Mouse (Mus musculus) CH12.LX (cell line): ENCODE results near the gene Pdlim3. TPM values are rescaled to one million over a fixed set of nuclear protein-coding genes. Genes with fewer than 3 reads are reported as not detected.

ENCODE experiments used
- DNase-seq: peaks from one replicate; pipeline ENCODE4 v3.0.0-alpha.2; 2013; ENCODE audit errors: extremely low read depth
- H3K27ac ChIP-seq: 2 replicates; pipeline ENCODE4 v1.5.1; 2012; ENCODE audit warnings: low read depth, mild to moderate bottlenecking, control low read depth, moderate library complexity; ENCODE audit not compliant: insufficient read depth
- H3K27me3 ChIP-seq: replicated peaks from 2 replicates; pipeline ENCODE3; 2012; ENCODE audit warnings: inconsistent platforms
- H3K36me3 ChIP-seq, 2 experiments: replicated peaks in 1 of 2; 2 replicates each; pipeline versions ENCODE3 to v1.6.1; 2012; ENCODE audit warnings: inconsistent platforms in 1 of 2, low read length in 1 of 2, mild to moderate bottlenecking in 1 of 2, mixed read lengths in 1 of 2, moderate library complexity in 1 of 2; ENCODE audit not compliant: control insufficient read depth in 1 of 2, insufficient read depth in 1 of 2
- H3K4me1 ChIP-seq, 2 experiments: 2 replicates each; pipeline ENCODE4 v1.6.1; 2012; ENCODE audit warnings: inconsistent platforms in 1 of 2, moderate library complexity in 1 of 2; ENCODE audit not compliant: insufficient read depth in 2 of 2, control insufficient read depth in 1 of 2
- H3K4me2 ChIP-seq: 2 replicates; pipeline ENCODE4 v1.6.1; 2012; ENCODE audit warnings: low read depth, mild to moderate bottlenecking, control low read depth; ENCODE audit not compliant: poor library complexity, insufficient read depth, severe bottlenecking
- H3K4me3 ChIP-seq, 3 experiments: fragments of 150-350 bp in 1 of 3; sonication (generic) in 1 of 3; replicated peaks in 1 of 3; 2 replicates each; pipeline versions ENCODE3 to v1.5.1; 2011 to 2012; ENCODE audit warnings: low read depth in 2 of 3, low read length in 2 of 3, mild to moderate bottlenecking in 2 of 3, moderate library complexity in 2 of 3, control low read depth in 1 of 3, improper control_type of control experiment in 1 of 3, inconsistent platforms in 1 of 3, mixed read lengths in 1 of 3; ENCODE audit not compliant: poor library complexity in 1 of 3
- H3K79me2 ChIP-seq: replicated peaks from 2 replicates; pipeline ENCODE4 v1.6.1; 2012; ENCODE audit warnings: mild to moderate bottlenecking, moderate library complexity; ENCODE audit not compliant: control insufficient read depth, poor library complexity, insufficient read depth, severe bottlenecking; ENCODE audit errors: extremely low read depth
- H3K9ac ChIP-seq: 2 replicates; pipeline ENCODE4 v1.6.1; 2012; ENCODE audit warnings: low read depth, mild to moderate bottlenecking, control low read depth, moderate library complexity; ENCODE audit not compliant: insufficient read depth
- H3K9me3 ChIP-seq: replicated peaks from 2 replicates; pipeline ENCODE3; 2012; ENCODE audit warnings: low read length, inconsistent platforms, mixed read lengths
- BHLHE40 ChIP-seq: IDR thresholded peaks from 2 replicates; pipeline ENCODE4 v1.6.1; 2011; ENCODE audit warnings: mild to moderate bottlenecking, low read depth, low read length, improper control_type of control experiment
- CHD2 ChIP-seq: IDR thresholded peaks from 2 replicates; pipeline ENCODE4 v1.6.1; 2011; ENCODE audit warnings: low read length, improper control_type of control experiment
- ETS1 ChIP-seq: conservative IDR thresholded peaks from 2 replicates; pipeline ENCODE4 v1.6.1; 2012; ENCODE audit warnings: low read depth, mild to moderate bottlenecking, inconsistent platforms, low read length, improper control_type of control experiment, moderate library complexity
- HCFC1 ChIP-seq: IDR thresholded peaks from 2 replicates; pipeline ENCODE4 v1.6.1; 2012; ENCODE audit warnings: low read depth, mild to moderate bottlenecking, inconsistent platforms, low read length, improper control_type of control experiment
- IRF4 ChIP-seq: IDR thresholded peaks from 2 replicates; pipeline ENCODE4 v1.6.1; 2014; ENCODE audit warnings: low read depth, mild to moderate bottlenecking, inconsistent platforms, low read length, improper control_type of control experiment
- JUND ChIP-seq: conservative IDR thresholded peaks from 2 replicates; pipeline ENCODE4 v1.6.1; 2011; ENCODE audit warnings: low read depth, low read length, improper control_type of control experiment
- KAT2A ChIP-seq: IDR thresholded peaks from 2 replicates; pipeline ENCODE4 v1.6.1; 2012; ENCODE audit warnings: low read length, improper control_type of control experiment, inconsistent platforms; ENCODE audit not compliant: insufficient replicate concordance
- MAFK ChIP-seq: IDR thresholded peaks from 2 replicates; pipeline ENCODE4 v1.6.1; 2011; ENCODE audit warnings: low read length, improper control_type of control experiment; ENCODE audit not compliant: insufficient replicate concordance
- MAX ChIP-seq: IDR thresholded peaks from 2 replicates; pipeline ENCODE4 v1.6.1; 2011; ENCODE audit warnings: low read length, improper control_type of control experiment
- MEF2A ChIP-seq: IDR thresholded peaks from 2 replicates; pipeline ENCODE4 v1.6.1; 2014; ENCODE audit warnings: low read depth, mild to moderate bottlenecking, inconsistent platforms, low read length, improper control_type of control experiment, borderline replicate concordance
- MXI1 ChIP-seq: IDR thresholded peaks from 2 replicates; pipeline ENCODE4 v1.6.1; 2011; ENCODE audit warnings: mild to moderate bottlenecking, low read depth, low read length, improper control_type of control experiment
- RCOR1 ChIP-seq: conservative IDR thresholded peaks from 2 replicates; pipeline ENCODE4 v1.6.1; 2012; ENCODE audit warnings: low read depth, mild to moderate bottlenecking, inconsistent platforms, low read length, improper control_type of control experiment
- SIN3A ChIP-seq: IDR thresholded peaks from 2 replicates; pipeline ENCODE4 v1.6.1; 2012; ENCODE audit warnings: low read length, improper control_type of control experiment, inconsistent platforms
- SMC3 ChIP-seq: IDR thresholded peaks from 2 replicates; pipeline ENCODE4 v1.6.1; 2011; ENCODE audit warnings: low read depth, low read length, improper control_type of control experiment
- TCF12 ChIP-seq: IDR thresholded peaks from 2 replicates; pipeline ENCODE4 v1.6.1; 2014; ENCODE audit warnings: low read depth, mild to moderate bottlenecking, inconsistent platforms, low read length, improper control_type of control experiment
- ZC3H11A ChIP-seq: IDR thresholded peaks from 2 replicates; pipeline ENCODE4 v1.6.1; 2012; ENCODE audit warnings: low read depth, mild to moderate bottlenecking, inconsistent platforms, low read length, improper control_type of control experiment
- dilution Hi-C: fragments of 300-500 bp; cut with MboI; formaldehyde crosslinking; loops from 2 replicates; pipeline ENCODE4 v1.14.3; 2020; ENCODE audit warnings: low sequenced_read_pairs; ENCODE audit not compliant: extremely low pct_unique_long_range_greater_than_20kb, extremely low pct_ligation_motif_present
- in situ Hi-C: fragments of 300-500 bp; cut with MboI; formaldehyde crosslinking; loops from 3 replicates; pipeline ENCODE4 v1.14.3; 2019; ENCODE audit warnings: low sequenced_read_pairs, low pct_ligation_motif_present, low pct_unique_long_range_greater_than_20kb, mixed read lengths
- polyA plus RNA-seq: library from polyadenylated mRNA; unstranded; fragments of >175 nt; gene quantifications from 2 replicates; pipeline ENCODE4 v1.2.1, GENCODE M21; 2012; ENCODE audit warnings: low read depth; ENCODE audit not compliant: insufficient read length
- total RNA-seq, 2 experiments: library from RNA; depleted of rRNA; stranded (reverse); fragments of 300-350 nt in 1 of 2; fragments of >200 nt in 1 of 2; gene quantifications; 2 replicates each; pipeline ENCODE4 v1.2.3; 2012 to 2014

Pdlim3 gene
- total and polyA plus RNA-seq, 3 experiments: 0.15 TPM; not detected in 2

- H3K4me3 ChIP-seq: no peak overlapping the region
- H3K9me3 ChIP-seq: no peaks in the 10 kb centered on the region
- H3K36me3 ChIP-seq: no peaks in the 10 kb centered on the region
- no peaks in the 10 kb centered on the region for H3K27me3 ChIP-seq
- no peak overlapping the region for H3K9ac ChIP-seq
- H3K4me2 ChIP-seq: peak overlapping the region; percentile 74
- dilution Hi-C loops (no loop called here), in situ Hi-C loops (no loop called here)
- TF ChIP-seq HCFC1: no peak
- TF ChIP-seq MXI1: no peak
- no peak for TF ChIP-seq JUND
- TF ChIP-seq ZC3H11A: no peak
- TF ChIP-seq KAT2A: no peak
- TF ChIP-seq SMC3: no peak
- H3K79me2 ChIP-seq: no peaks in the 10 kb centered on the region
- H3K4me1 ChIP-seq: peaks cover 0 to 3% of the 10 kb centered on the region in 2 experiments; a peak in 1 of 4 replicates
- no peak for DNase-seq
- H3K27ac ChIP-seq: no peak overlapping the region
Observed at GRCm38 (mm10) chr8:45916496-45916895, 31.2 kb downstream of the Pdlim3 start.

GRCm38 (mm10) chr8:45917040-45917679 lies 31.9 kb downstream of the Pdlim3 start:
- no peak overlapping the region for H3K27ac ChIP-seq
- 0 out of 2 replicates have a peak, but pooled peaks have one; percentile 16 for TF ChIP-seq BHLHE40
- no peak for TF ChIP-seq ETS1
- TF ChIP-seq TCF12: no peak
- 0 out of 2 replicates have a peak, but pooled peaks have one; percentile 19 for TF ChIP-seq IRF4
- TF ChIP-seq CHD2: no peak
- no peak for TF ChIP-seq MAX
- no peak for TF ChIP-seq MAFK
- TF ChIP-seq MEF2A: 0 out of 2 replicates have a peak, but pooled peaks have one; percentile 21
- TF ChIP-seq RCOR1: no peak
- no peak for TF ChIP-seq SIN3A
- DNase-seq: no peak
- H3K9ac ChIP-seq: no peak overlapping the region
- peak overlapping the region; percentile 74 for H3K4me2 ChIP-seq
- H3K27me3 ChIP-seq: no peaks in the 10 kb centered on the region
- dilution Hi-C loops (no loop called here), in situ Hi-C loops (no loop called here)
- H3K36me3 ChIP-seq: no peaks in the 10 kb centered on the region
- H3K9me3 ChIP-seq: no peaks in the 10 kb centered on the region
- H3K79me2 ChIP-seq: no peaks in the 10 kb centered on the region
- H3K4me1 ChIP-seq: peaks cover 0 to 3% of the 10 kb centered on the region in 2 experiments; a peak in 1 of 4 replicates
- H3K4me3 ChIP-seq: peak overlapping the region in 1 of 3 experiments; percentile 38
